Mouse (Mus musculus) liver, adult 2 months (tissue): ENCODE measurements around the gene Mecom. TPM values are rescaled to one million over a fixed set of nuclear protein-coding genes. Genes with fewer than 3 reads are reported as not detected.

Source experiments
- DNase-seq: peaks from one replicate; pipeline ENCODE4 v3.0.0-alpha.2; 2011; ENCODE audit warnings: low read depth, low spot score; ENCODE audit errors: extremely low read depth
- H3K27ac ChIP-seq: fragments of 200-500 bp; replicated peaks from 2 replicates; pipeline ENCODE4 v1.5.1; 2012; ENCODE audit warnings: low read depth, mild to moderate bottlenecking, control low read depth, inconsistent platforms, low read length; ENCODE audit not compliant: insufficient read depth
- H3K27me3 ChIP-seq: fragments of 200-500 bp; 2 replicates; pipeline ENCODE4 v1.6.1; 2012; ENCODE audit warnings: mild to moderate bottlenecking, moderate library complexity, low read length, inconsistent platforms; ENCODE audit not compliant: control insufficient read depth, insufficient read depth
- H3K36me3 ChIP-seq: fragments of 200-500 bp; 2 replicates; pipeline ENCODE4 v1.6.1; 2012; ENCODE audit warnings: low read length, inconsistent platforms; ENCODE audit not compliant: control insufficient read depth, insufficient read depth
- H3K4me1 ChIP-seq: fragments of 200-500 bp; 2 replicates; pipeline ENCODE4 v1.6.1; 2011; ENCODE audit warnings: low read length; ENCODE audit not compliant: control insufficient read depth, insufficient read depth
- H3K4me3 ChIP-seq: fragments of 200-500 bp; 2 replicates; pipeline ENCODE4 v1.5.1; 2011; ENCODE audit warnings: low read depth, mild to moderate bottlenecking, control low read depth, low read length, moderate library complexity; ENCODE audit not compliant: insufficient read depth
- H3K79me2 ChIP-seq: fragments of 200-500 bp; 2 replicates; pipeline ENCODE4 v1.6.1; 2012; ENCODE audit warnings: inconsistent platforms, mild to moderate bottlenecking, low read length, moderate library complexity; ENCODE audit not compliant: control insufficient read depth, insufficient read depth
- H3K9ac ChIP-seq: fragments of 200-500 bp; 2 replicates; pipeline ENCODE4 v1.6.1; 2012; ENCODE audit warnings: low read depth, mild to moderate bottlenecking, control low read depth, inconsistent platforms, low read length
- CTCF ChIP-seq: fragments of 200-500 bp; IDR thresholded peaks from 2 replicates; pipeline ENCODE4 v1.5.1; 2011; ENCODE audit warnings: low read depth, low read length, control low read depth
- POLR2A ChIP-seq: fragments of 200-500 bp; IDR thresholded peaks from 2 replicates; pipeline ENCODE4 v1.6.1; 2011; ENCODE audit warnings: low read length, control low read depth; ENCODE audit not compliant: insufficient read depth; ENCODE audit errors: extremely low read depth
- WGBS: fragments of 180-500 bp; shearing (Covaris S2); methylation state at CpG from one replicate; pipeline ENCODE4 v1.1.7; 2018; 5-methylcytosine and 5-hydroxymethylcytosine counted together
- polyA plus RNA-seq: library from polyadenylated mRNA; depleted of rRNA; stranded (reverse); fragments of >200 nt; gene quantifications from 2 replicates; pipeline ENCODE4 v1.2.3, GENCODE M21; 2012
- total RNA-seq: library from RNA; depleted of rRNA; stranded (reverse); fragments of >200 nt; gene quantifications from 2 replicates; pipeline ENCODE4 v1.2.3, GENCODE M21; 2014

Mecom gene
- total and polyA plus RNA-seq, 2 experiments: 0.39 to 1.4 TPM

- no peaks in the 10 kb centered on the region for H3K4me1 ChIP-seq
- H3K27ac ChIP-seq: no peak overlapping the region
- H3K4me3 ChIP-seq: no peak overlapping the region
- no peaks in the 10 kb centered on the region for H3K79me2 ChIP-seq
- H3K9ac ChIP-seq: no peak overlapping the region
- no peaks in the 10 kb centered on the region for H3K27me3 ChIP-seq
- TF ChIP-seq CTCF: no peak
- TF ChIP-seq POLR2A: no peak
- no peak for DNase-seq
- WGBS: 100% methylated on average over 1 of the region's 1 CpGs
- no peaks in the 10 kb centered on the region for H3K36me3 ChIP-seq
These were observed 456.4 kb downstream of the Mecom start for GRCm38 (mm10) chr3:30091401-30091800.

GRCm38 (mm10) chr3:30086139-30086538, 461.7 kb downstream of the Mecom start:
- Histone ChIP-seq H3K27me3 (no peaks in the 10 kb centered on the region), H3K79me2 (no peaks in the 10 kb centered on the region), H3K27ac (no peak overlapping the region), H3K4me1 (no peaks in the 10 kb centered on the region), H3K9ac (no peak overlapping the region), H3K4me3 (no peak overlapping the region), H3K36me3 (no peaks in the 10 kb centered on the region)
- DNase-seq: no peak
- no peak for TF ChIP-seq CTCF
- TF ChIP-seq POLR2A: no peak
- 90% methylated on average over 6 of the region's 6 CpGs for WGBS

- Histone ChIP-seq H3K36me3 (no peaks in the 10 kb centered on the region), H3K4me1 (no peaks in the 10 kb centered on the region), H3K4me3 (no peak overlapping the region), H3K27ac (no peak overlapping the region), H3K9ac (no peak overlapping the region), H3K27me3 (no peaks in the 10 kb centered on the region), H3K79me2 (no peaks in the 10 kb centered on the region)
- TF ChIP-seq CTCF (no peak), POLR2A (no peak)
- 67% methylated on average over 1 of the region's 1 CpGs for WGBS
- no peak for DNase-seq
These were observed 464.0 kb downstream of the Mecom start for GRCm38 (mm10) chr3:30083842-30084241.

- no peaks in the 10 kb centered on the region for H3K4me1 ChIP-seq
- H3K36me3 ChIP-seq: no peaks in the 10 kb centered on the region
- H3K4me3 ChIP-seq: no peak overlapping the region
- no peaks in the 10 kb centered on the region for H3K27me3 ChIP-seq
- no peaks in the 10 kb centered on the region for H3K79me2 ChIP-seq
- 82% methylated on average over 9 of the region's 9 CpGs for WGBS
- no peak overlapping the region for H3K27ac ChIP-seq
- no peak overlapping the region for H3K9ac ChIP-seq
- DNase-seq: no peak
- TF ChIP-seq POLR2A (no peak), CTCF (no peak)
These were observed 464.5 kb downstream of the Mecom start for GRCm38 (mm10) chr3:30083268-30083667.

GRCm38 (mm10) chr3:30080827-30081226, 467.0 kb downstream of the Mecom start:
- Histone ChIP-seq H3K9ac (no peak overlapping the region), H3K36me3 (no peaks in the 10 kb centered on the region), H3K27me3 (no peaks in the 10 kb centered on the region), H3K27ac (no peak overlapping the region), H3K4me1 (no peaks in the 10 kb centered on the region), H3K79me2 (no peaks in the 10 kb centered on the region), H3K4me3 (no peak overlapping the region)
- TF ChIP-seq POLR2A: no peak
- TF ChIP-seq CTCF: no peak
- WGBS: 88% methylated on average over 7 of the region's 7 CpGs
- DNase-seq: no peak

GRCm38 (mm10) chr3:30076522-30076921, 471.3 kb downstream of the Mecom start:
- Histone ChIP-seq H3K79me2 (no peaks in the 10 kb centered on the region), H3K36me3 (no peaks in the 10 kb centered on the region), H3K9ac (no peak overlapping the region), H3K4me1 (no peaks in the 10 kb centered on the region), H3K27ac (no peak overlapping the region), H3K27me3 (no peaks in the 10 kb centered on the region), H3K4me3 (no peak overlapping the region)
- peak; percentile 2 for DNase-seq
- TF ChIP-seq CTCF (no peak), POLR2A (no peak)
- 83% methylated on average over 7 of the region's 7 CpGs for WGBS
